Mouse (Mus musculus) spleen, adult 2 months (tissue): ENCODE results near the gene AI413582.

Source experiments
- CTCF ChIP-seq: fragments of 200-500 bp; IDR thresholded peaks from 2 replicates; pipeline ENCODE4 v1.5.1; 2011; ENCODE audit warnings: mild to moderate bottlenecking, inconsistent platforms; ENCODE audit not compliant: insufficient read depth, insufficient read length, insufficient replicate concordance; ENCODE audit errors: extremely low read depth
- POLR2A ChIP-seq: fragments of 200-500 bp; IDR thresholded peaks from 2 replicates; pipeline ENCODE4 v1.6.1; 2011; ENCODE audit warnings: low read depth, low read length, inconsistent platforms

DNA sequence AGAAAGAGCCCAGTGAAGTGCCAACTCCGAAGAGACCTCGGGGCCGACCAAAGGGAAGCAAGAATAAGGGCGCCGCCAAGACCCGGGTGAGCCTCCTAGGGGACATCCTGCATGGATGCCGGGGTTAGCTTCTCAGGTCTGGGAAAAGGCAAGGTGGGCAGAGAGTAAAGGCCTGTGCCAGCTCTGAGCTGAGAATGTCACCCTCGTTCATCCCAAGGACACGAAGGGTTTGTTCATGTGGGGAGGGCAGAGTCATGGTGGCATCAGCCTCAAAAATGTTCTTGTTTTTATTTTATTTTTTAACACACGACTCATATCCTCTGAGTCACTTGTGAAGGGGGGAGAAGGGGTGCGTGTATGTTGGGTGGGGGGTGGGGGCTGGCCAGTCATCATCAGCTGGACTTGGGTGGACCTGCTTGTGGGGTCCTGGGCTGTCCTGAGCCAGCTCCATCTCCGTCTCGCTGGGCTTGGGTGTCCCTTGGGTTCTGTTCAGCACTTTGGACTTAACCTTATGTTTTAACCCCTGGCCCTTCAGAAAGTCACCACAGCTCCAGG, 4.6 kb downstream of the AI413582 start:
- TF ChIP-seq POLR2A (no peak), CTCF (no peak)
